Mouse (Mus musculus): ENCODE results near the gene D17Wsu92e. TPM values are rescaled to one million over a fixed set of nuclear protein-coding genes. Genes with fewer than 3 reads are reported as not detected.

The D17Wsu92e gene
- polyA plus RNA-seq, 1 experiment from 2014 or later: 10.9 TPM

GRCm38 (mm10) chr17:27824941-27825340 is 4.5 kb upstream of the D17Wsu92e start:
- H3K4me3 ChIP-seq (ENCODE audit: low read depth, low read length): no peak overlapping the region
- H3K4me2 ChIP-seq: no peak overlapping the region
- H3K4me1 ChIP-seq (ENCODE audit: control insufficient read depth, insufficient read depth, low read length): peaks cover 13% of the 10 kb centered on the region
- H3K9ac ChIP-seq (ENCODE audit: low read length): no peak overlapping the region
- WGBS: 74% methylated on average over 1 of the region's 1 CpGs
- H3K9me3 ChIP-seq (ENCODE audit: control insufficient read depth, low read length): no peaks in the 10 kb centered on the region
- H3K27me3 ChIP-seq (ENCODE audit: control insufficient read depth, insufficient read depth, low read length): no peaks in the 10 kb centered on the region
- H3K36me3 ChIP-seq (ENCODE audit: control insufficient read depth, insufficient read depth, low read length): no peaks in the 10 kb centered on the region
- peak; percentile 61 for DNase-seq (ENCODE audit: low spot score, missing footprints)
- ATAC-seq (ENCODE audit: low FRiP score): no peak
- no peak overlapping the region for H3K27ac ChIP-seq (ENCODE audit: low read depth, low read length)

GRCm38 (mm10) chr17:27823142-27823905 is 2.9 kb upstream of the D17Wsu92e start:
- WGBS: 71% methylated on average over 9 of the region's 9 CpGs
- no peaks in the 10 kb centered on the region for H3K9me3 ChIP-seq (ENCODE audit: control insufficient read depth, low read length)
- no peaks in the 10 kb centered on the region for H3K27me3 ChIP-seq (ENCODE audit: control insufficient read depth, insufficient read depth, low read length)
- no peak overlapping the region for H3K4me3 ChIP-seq (ENCODE audit: low read depth, low read length)
- no peak overlapping the region for H3K9ac ChIP-seq (ENCODE audit: low read length)
- peaks cover 27% of the 10 kb centered on the region for H3K4me1 ChIP-seq (ENCODE audit: control insufficient read depth, insufficient read depth, low read length)
- H3K27ac ChIP-seq (ENCODE audit: low read depth, low read length): no peak overlapping the region
- no peak overlapping the region for H3K4me2 ChIP-seq
- ATAC-seq (ENCODE audit: low FRiP score) (no peak), DNase-seq (ENCODE audit: low spot score, missing footprints) (peak; percentile 31)
- H3K36me3 ChIP-seq (ENCODE audit: control insufficient read depth, insufficient read depth, low read length): no peaks in the 10 kb centered on the region

GRCm38 (mm10) chr17:27821407-27822338 is 1.2 kb upstream of the D17Wsu92e start:
- Histone ChIP-seq H3K4me1 (ENCODE audit: control insufficient read depth, insufficient read depth, low read length) (peaks cover 23% of the 10 kb centered on the region), H3K4me3 (ENCODE audit: low read depth, low read length) (no peak overlapping the region), H3K27ac (ENCODE audit: low read depth, low read length) (0 out of 2 replicates have a peak overlapping the region, but pooled peaks have one; percentile 72), H3K9me3 (ENCODE audit: control insufficient read depth, low read length) (no peaks in the 10 kb centered on the region), H3K27me3 (ENCODE audit: control insufficient read depth, insufficient read depth, low read length) (no peaks in the 10 kb centered on the region), H3K9ac (ENCODE audit: low read length) (peak overlapping the region; percentile 75), H3K4me2 (peak overlapping the region; percentile 62), H3K36me3 (ENCODE audit: control insufficient read depth, insufficient read depth, low read length) (no peaks in the 10 kb centered on the region)
- WGBS: 70% methylated on average over 9 of the region's 9 CpGs
- peak; percentile 68 for DNase-seq (ENCODE audit: low spot score, missing footprints)
- no peak for ATAC-seq (ENCODE audit: low FRiP score)

- DNase-seq (ENCODE audit: low spot score, missing footprints) (no peak), ATAC-seq (ENCODE audit: low FRiP score) (peak; percentile 92)
- H3K4me2 ChIP-seq: peak overlapping the region; percentile 96
- H3K4me1 ChIP-seq (ENCODE audit: control insufficient read depth, insufficient read depth, low read length): peaks cover 20% of the 10 kb centered on the region
- H3K4me3 ChIP-seq (ENCODE audit: low read depth, low read length): peak overlapping the region; percentile 96
- H3K9me3 ChIP-seq (ENCODE audit: control insufficient read depth, low read length): no peaks in the 10 kb centered on the region
- no peaks in the 10 kb centered on the region for H3K36me3 ChIP-seq (ENCODE audit: control insufficient read depth, insufficient read depth, low read length)
- H3K27ac ChIP-seq (ENCODE audit: low read depth, low read length): peak overlapping the region; percentile 54
- WGBS: 1% methylated on average over 36 of the region's 62 CpGs
- H3K9ac ChIP-seq (ENCODE audit: low read length): peak overlapping the region; percentile 93
- H3K27me3 ChIP-seq (ENCODE audit: control insufficient read depth, insufficient read depth, low read length): no peaks in the 10 kb centered on the region
Observed at GRCm38 (mm10) chr17:27819971-27820567, 379 bp downstream of the D17Wsu92e start.

GRCm38 (mm10) chr17:27819521-27819970 is 902 bp downstream of the D17Wsu92e start:
- DNase-seq (ENCODE audit: low spot score, missing footprints) (peak; percentile 93), ATAC-seq (ENCODE audit: low FRiP score) (no peak)
- H3K4me3 ChIP-seq (ENCODE audit: low read depth, low read length): peak overlapping the region; percentile 96
- H3K27me3 ChIP-seq (ENCODE audit: control insufficient read depth, insufficient read depth, low read length): no peaks in the 10 kb centered on the region
- WGBS: 2% methylated on average over 20 of the region's 20 CpGs
- H3K36me3 ChIP-seq (ENCODE audit: control insufficient read depth, insufficient read depth, low read length): no peaks in the 10 kb centered on the region
- H3K4me1 ChIP-seq (ENCODE audit: control insufficient read depth, insufficient read depth, low read length): peaks cover 20% of the 10 kb centered on the region
- H3K27ac ChIP-seq (ENCODE audit: low read depth, low read length): peak overlapping the region; percentile 54
- peak overlapping the region; percentile 96 for H3K4me2 ChIP-seq
- H3K9me3 ChIP-seq (ENCODE audit: control insufficient read depth, low read length): no peaks in the 10 kb centered on the region
- H3K9ac ChIP-seq (ENCODE audit: low read length): peak overlapping the region; percentile 93

- H3K27ac ChIP-seq (ENCODE audit: low read depth, low read length): no peak overlapping the region
- peak overlapping the region; percentile 96 for H3K4me3 ChIP-seq (ENCODE audit: low read depth, low read length)
- no peaks in the 10 kb centered on the region for H3K27me3 ChIP-seq (ENCODE audit: control insufficient read depth, insufficient read depth, low read length)
- DNase-seq (ENCODE audit: low spot score, missing footprints) (no peak), ATAC-seq (ENCODE audit: low FRiP score) (no peak)
- peaks cover 20% of the 10 kb centered on the region for H3K4me1 ChIP-seq (ENCODE audit: control insufficient read depth, insufficient read depth, low read length)
- H3K4me2 ChIP-seq: peak overlapping the region; percentile 96
- H3K36me3 ChIP-seq (ENCODE audit: control insufficient read depth, insufficient read depth, low read length): no peaks in the 10 kb centered on the region
- no peaks in the 10 kb centered on the region for H3K9me3 ChIP-seq (ENCODE audit: control insufficient read depth, low read length)
- H3K9ac ChIP-seq (ENCODE audit: low read length): peak overlapping the region; percentile 93
- 26% methylated on average over 7 of the region's 7 CpGs for WGBS
Observed at GRCm38 (mm10) chr17:27819011-27819410, 1.4 kb downstream of the D17Wsu92e start.

GRCm38 (mm10) chr17:27814606-27815005 is 5.8 kb downstream of the D17Wsu92e start:
- DNase-seq (ENCODE audit: low spot score, missing footprints): peak; percentile 70
- Histone ChIP-seq H3K27ac (ENCODE audit: low read depth, low read length) (no peak overlapping the region), H3K9ac (ENCODE audit: low read length) (no peak overlapping the region), H3K27me3 (ENCODE audit: control insufficient read depth, insufficient read depth, low read length) (no peaks in the 10 kb centered on the region), H3K4me3 (ENCODE audit: low read depth, low read length) (no peak overlapping the region), H3K36me3 (ENCODE audit: control insufficient read depth, insufficient read depth, low read length) (no peaks in the 10 kb centered on the region), H3K4me2 (no peak overlapping the region), H3K4me1 (ENCODE audit: control insufficient read depth, insufficient read depth, low read length) (peaks cover 15% of the 10 kb centered on the region), H3K9me3 (ENCODE audit: control insufficient read depth, low read length) (no peaks in the 10 kb centered on the region)
- no peak for ATAC-seq (ENCODE audit: low FRiP score)

GRCm38 (mm10) chr17:27811980-27812379 is 8.5 kb downstream of the D17Wsu92e start:
- 89% methylated on average over 3 of the region's 3 CpGs for WGBS
- no peak overlapping the region for H3K4me3 ChIP-seq (ENCODE audit: low read depth, low read length)
- H3K27me3 ChIP-seq (ENCODE audit: control insufficient read depth, insufficient read depth, low read length): no peaks in the 10 kb centered on the region
- H3K36me3 ChIP-seq (ENCODE audit: control insufficient read depth, insufficient read depth, low read length): no peaks in the 10 kb centered on the region
- DNase-seq (ENCODE audit: low spot score, missing footprints) (peak; percentile 8), ATAC-seq (ENCODE audit: low FRiP score) (no peak)
- H3K9me3 ChIP-seq (ENCODE audit: control insufficient read depth, low read length): no peaks in the 10 kb centered on the region
- no peak overlapping the region for H3K27ac ChIP-seq (ENCODE audit: low read depth, low read length)
- no peaks in the 10 kb centered on the region for H3K4me1 ChIP-seq (ENCODE audit: control insufficient read depth, insufficient read depth, low read length)
- no peak overlapping the region for H3K4me2 ChIP-seq
- no peak overlapping the region for H3K9ac ChIP-seq (ENCODE audit: low read length)

Measured in midbrain, embryonic 11.5 days (tissue).